Mouse (Mus musculus): ENCODE results near the gene Ctnnd2. TPM values are rescaled to one million over a fixed set of nuclear protein-coding genes. Genes with fewer than 3 reads are reported as not detected.

The Ctnnd2 gene
- polyA plus RNA-seq, 1 experiment: 0.28 TPM

DNA sequence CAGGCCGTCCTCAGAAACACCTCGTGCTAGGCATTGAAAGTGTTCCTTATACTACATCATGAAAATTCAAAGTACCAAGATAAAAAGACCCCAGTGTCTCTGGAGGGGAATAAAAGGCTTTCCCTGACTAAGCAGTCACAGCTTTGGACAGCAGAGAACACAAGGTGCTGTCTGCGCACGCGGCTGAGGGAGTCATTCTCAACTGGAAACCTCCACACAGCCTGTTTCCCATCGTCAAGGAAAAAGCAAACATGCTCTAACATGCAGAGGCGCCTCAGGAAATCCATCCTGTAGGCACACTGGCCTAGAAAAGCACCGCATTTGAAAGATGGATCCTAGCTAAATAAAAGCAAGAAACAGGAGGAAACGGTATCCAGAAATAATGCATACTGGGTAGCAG is 483.0 kb downstream of the Ctnnd2 start:
- 74% methylated on average over 9 of the region's 9 CpGs for WGBS
- Histone ChIP-seq H3K27me3 (replicated peaks; ENCODE audit: control insufficient read depth, insufficient read depth, low read length) (no peaks in the 10 kb centered on the region), H3K27ac (ENCODE audit: insufficient read depth, low read depth, low read length) (no peak overlapping the region), H3K4me3 (ENCODE audit: insufficient read depth, low read depth, low read length) (no peak overlapping the region), H3K36me3 (ENCODE audit: control insufficient read depth, insufficient read depth, low read length) (no peaks in the 10 kb centered on the region), H3K4me1 (ENCODE audit: control insufficient read depth, insufficient read depth, low read length) (no peaks in the 10 kb centered on the region)
- no peak for DNase-seq
- TF ChIP-seq POLR2A (IDR thresholded peaks at IDR 0.05; ENCODE audit: low read depth, low read length) (no peak), CTCF (conservative IDR thresholded peaks at IDR 0.05; ENCODE audit: insufficient read depth, insufficient read length, low read depth, low read length) (no peak)

DNA sequence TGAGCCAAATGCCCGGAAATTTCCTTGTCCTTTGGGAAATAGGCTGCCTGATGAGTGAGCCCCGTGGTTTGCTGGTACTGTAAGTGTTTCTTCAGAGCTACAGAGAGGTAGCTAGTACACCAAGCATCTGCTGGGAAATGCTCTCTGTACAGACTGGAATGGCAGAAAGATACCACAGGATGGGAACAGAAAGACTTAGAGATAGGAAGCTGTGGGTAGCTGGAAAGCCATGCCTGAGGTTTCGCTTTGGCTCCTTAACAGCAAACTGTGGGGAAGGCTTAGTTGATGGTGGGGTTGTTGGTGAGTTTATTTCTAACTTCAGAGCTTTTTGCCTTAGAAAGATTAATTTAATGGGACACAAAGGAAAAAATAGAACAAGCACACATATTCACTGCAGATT is 485.2 kb downstream of the Ctnnd2 start:
- Histone ChIP-seq H3K36me3 (ENCODE audit: control insufficient read depth, insufficient read depth, low read length) (no peaks in the 10 kb centered on the region), H3K27me3 (replicated peaks; ENCODE audit: control insufficient read depth, insufficient read depth, low read length) (no peaks in the 10 kb centered on the region), H3K27ac (ENCODE audit: insufficient read depth, low read depth, low read length) (no peak overlapping the region), H3K4me1 (ENCODE audit: control insufficient read depth, insufficient read depth, low read length) (no peaks in the 10 kb centered on the region), H3K4me3 (ENCODE audit: insufficient read depth, low read depth, low read length) (no peak overlapping the region)
- TF ChIP-seq CTCF (conservative IDR thresholded peaks at IDR 0.05; ENCODE audit: insufficient read depth, insufficient read length, low read depth, low read length): no peak
- no peak for TF ChIP-seq POLR2A (IDR thresholded peaks at IDR 0.05; ENCODE audit: low read depth, low read length)
- no peak for DNase-seq
- WGBS: 87% methylated on average over 3 of the region's 3 CpGs

- 85% methylated on average over 8 of the region's 8 CpGs for WGBS
- TF ChIP-seq CTCF (conservative IDR thresholded peaks at IDR 0.05; ENCODE audit: insufficient read depth, insufficient read length, low read depth, low read length) (no peak), POLR2A (IDR thresholded peaks at IDR 0.05; ENCODE audit: low read depth, low read length) (no peak)
- no peaks in the 10 kb centered on the region for H3K36me3 ChIP-seq (ENCODE audit: control insufficient read depth, insufficient read depth, low read length)
- H3K27me3 ChIP-seq (replicated peaks; ENCODE audit: control insufficient read depth, insufficient read depth, low read length): no peaks in the 10 kb centered on the region
- DNase-seq: no peak
- no peaks in the 10 kb centered on the region for H3K4me1 ChIP-seq (ENCODE audit: control insufficient read depth, insufficient read depth, low read length)
- no peak overlapping the region for H3K4me3 ChIP-seq (ENCODE audit: insufficient read depth, low read depth, low read length)
- no peak overlapping the region for H3K27ac ChIP-seq (ENCODE audit: insufficient read depth, low read depth, low read length)
These were observed 488.3 kb downstream of the Ctnnd2 start for GRCm38 (mm10) chr15:30660539-30661149.

- Histone ChIP-seq H3K4me1 (ENCODE audit: control insufficient read depth, insufficient read depth, low read length) (no peaks in the 10 kb centered on the region), H3K27me3 (replicated peaks; ENCODE audit: control insufficient read depth, insufficient read depth, low read length) (no peaks in the 10 kb centered on the region), H3K27ac (ENCODE audit: insufficient read depth, low read depth, low read length) (no peak overlapping the region), H3K4me3 (ENCODE audit: insufficient read depth, low read depth, low read length) (no peak overlapping the region), H3K36me3 (ENCODE audit: control insufficient read depth, insufficient read depth, low read length) (no peaks in the 10 kb centered on the region)
- WGBS: 55% methylated on average over 6 of the region's 6 CpGs
- DNase-seq: no peak
- TF ChIP-seq POLR2A (IDR thresholded peaks at IDR 0.05; ENCODE audit: low read depth, low read length) (no peak), CTCF (conservative IDR thresholded peaks at IDR 0.05; ENCODE audit: insufficient read depth, insufficient read length, low read depth, low read length) (no peak)
These were observed 489.5 kb downstream of the Ctnnd2 start for GRCm38 (mm10) chr15:30661689-30662422.

DNA sequence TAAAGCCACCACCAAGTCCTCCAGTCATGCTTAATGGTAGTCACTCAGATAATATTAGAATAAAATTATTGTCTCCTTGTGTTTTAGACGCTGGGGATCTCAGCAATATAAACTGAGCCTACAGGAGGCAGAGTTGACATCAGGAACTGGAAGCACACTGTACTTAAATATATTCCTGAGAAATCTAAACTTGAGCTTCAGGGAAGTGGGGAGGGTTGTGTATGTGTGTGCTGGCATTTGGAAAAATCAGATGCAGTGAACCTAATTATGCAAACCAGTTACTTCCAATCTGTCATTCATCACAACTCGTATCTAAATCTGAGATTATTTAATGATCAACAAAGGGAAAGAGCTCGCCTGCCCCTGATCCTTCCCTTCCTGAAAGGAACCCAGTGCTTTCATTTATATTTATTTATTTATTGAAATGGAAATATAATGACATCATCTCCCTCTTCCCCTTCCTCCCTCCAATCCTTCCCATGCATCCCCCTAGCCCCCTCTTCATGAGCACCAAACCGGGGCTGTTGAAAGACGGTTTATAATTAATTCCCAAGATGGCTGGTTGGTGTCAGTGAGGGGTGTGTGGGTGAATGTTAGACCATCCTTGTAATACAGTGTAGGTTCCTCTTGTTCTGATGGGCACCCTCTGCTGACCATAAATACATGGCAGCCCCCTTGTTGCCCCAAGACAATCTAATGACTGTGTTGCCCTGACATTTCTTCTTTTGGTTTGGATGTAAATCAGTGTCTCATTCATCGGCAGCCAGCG is 495.6 kb downstream of the Ctnnd2 start:
- no peak for DNase-seq
- 69% methylated on average over 7 of the region's 7 CpGs for WGBS
- no peaks in the 10 kb centered on the region for H3K36me3 ChIP-seq (ENCODE audit: control insufficient read depth, insufficient read depth, low read length)
- H3K4me3 ChIP-seq (ENCODE audit: insufficient read depth, low read depth, low read length): no peak overlapping the region
- H3K27ac ChIP-seq (ENCODE audit: insufficient read depth, low read depth, low read length): no peak overlapping the region
- H3K4me1 ChIP-seq (ENCODE audit: control insufficient read depth, insufficient read depth, low read length): no peaks in the 10 kb centered on the region
- no peaks in the 10 kb centered on the region for H3K27me3 ChIP-seq (replicated peaks; ENCODE audit: control insufficient read depth, insufficient read depth, low read length)
- no peak for TF ChIP-seq CTCF (conservative IDR thresholded peaks at IDR 0.05; ENCODE audit: insufficient read depth, insufficient read length, low read depth, low read length)
- no peak for TF ChIP-seq POLR2A (IDR thresholded peaks at IDR 0.05; ENCODE audit: low read depth, low read length)

DNA sequence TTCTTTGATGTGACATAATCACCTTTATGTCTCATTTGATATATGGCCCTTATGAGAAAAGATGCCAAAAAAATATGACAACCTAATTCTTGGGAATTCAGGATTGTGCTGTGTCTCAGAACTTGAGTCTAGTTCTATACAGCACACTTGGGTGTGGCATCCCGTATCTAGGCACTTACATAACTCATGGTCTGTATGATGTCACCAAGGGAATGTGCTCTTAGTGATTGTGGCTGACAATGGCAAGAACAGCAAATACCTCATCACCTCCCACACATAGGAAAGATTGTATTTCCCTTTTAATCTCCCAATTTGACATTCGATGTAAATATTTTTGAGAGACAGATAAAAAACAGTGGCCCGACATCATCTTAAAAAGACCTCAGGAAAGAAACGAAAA is 509.5 kb downstream of the Ctnnd2 start:
- DNase-seq: no peak
- 79% methylated on average over 4 of the region's 4 CpGs for WGBS
- Histone ChIP-seq H3K27me3 (replicated peaks; ENCODE audit: control insufficient read depth, insufficient read depth, low read length) (no peaks in the 10 kb centered on the region), H3K4me3 (ENCODE audit: insufficient read depth, low read depth, low read length) (no peak overlapping the region), H3K27ac (ENCODE audit: insufficient read depth, low read depth, low read length) (no peak overlapping the region), H3K4me1 (ENCODE audit: control insufficient read depth, insufficient read depth, low read length) (no peaks in the 10 kb centered on the region), H3K36me3 (ENCODE audit: control insufficient read depth, insufficient read depth, low read length) (no peaks in the 10 kb centered on the region)
- no peak for TF ChIP-seq CTCF (conservative IDR thresholded peaks at IDR 0.05; ENCODE audit: insufficient read depth, insufficient read length, low read depth, low read length)
- no peak for TF ChIP-seq POLR2A (IDR thresholded peaks at IDR 0.05; ENCODE audit: low read depth, low read length)
